ENCODE assay signal across 19 mouse cellular contexts in the genomic region with DNA sequence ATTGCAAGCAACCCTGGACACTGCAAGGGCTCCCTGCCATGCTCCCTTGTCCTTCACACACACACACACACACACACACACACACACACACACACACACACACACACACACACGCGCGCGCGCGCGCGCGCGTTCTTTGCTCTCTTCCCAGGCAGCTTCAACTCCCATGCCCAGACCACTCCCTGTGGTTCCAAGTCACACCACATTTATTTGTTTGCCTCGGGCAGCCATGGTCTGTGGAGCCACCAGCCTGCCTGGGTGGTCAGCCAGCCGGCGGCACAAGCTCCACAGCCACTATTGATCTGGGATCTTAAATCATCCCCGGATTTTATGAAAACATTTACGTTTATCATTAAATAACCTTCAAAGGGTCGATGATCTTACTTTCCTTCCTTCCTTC.
"Had no signal": no experiment of that assay in that cellular context is flagged by ENCODE, and none has a peak within 500 bp of the region (broad histone marks: within the 10 kb centered on the region; RNA-seq: fewer than 3 reads in every experiment).

No protein-coding gene starts in this region.

- H3K4me3 ChIP-seq: layer of hippocampus, adult 2 months; left cerebral cortex, adult 2 months; liver, embryonic 13.5 days; lung, embryonic 15.5 days; midbrain, embryonic 12.5 days; neural tube, embryonic 13.5 days; stomach, embryonic 15.5 days had no signal

- ATAC-seq: intestine, postnatal 0 days had no signal

- H3K27me3 ChIP-seq: neural tube, embryonic 13.5 days; stomach, embryonic 15.5 days had no signal

- DNase-seq: kidney, adult 2 months; kidney, postnatal 25 days; layer of hippocampus, postnatal 36 days; left cerebral cortex, postnatal 4 days; liver, embryonic 13.5 days; lung, postnatal 10 days; lung, postnatal 36 days; retina, postnatal 1 day; right cerebral cortex, postnatal 25 days; spleen, adult 18-20 months; thymus, postnatal 25 days had no signal

- H3K9me3 ChIP-seq: liver, embryonic 13.5 days; lung, embryonic 15.5 days; midbrain, embryonic 12.5 days; neural tube, embryonic 13.5 days; stomach, embryonic 15.5 days had no signal

- H3K9ac ChIP-seq: liver, embryonic 13.5 days; lung, embryonic 15.5 days; midbrain, embryonic 12.5 days; neural tube, embryonic 13.5 days; stomach, embryonic 15.5 days had no signal

- H3K27ac ChIP-seq: kidney, postnatal 0 days; layer of hippocampus, adult 2 months; left cerebral cortex, adult 2 months; liver, embryonic 13.5 days; lung, embryonic 15.5 days; midbrain, embryonic 12.5 days; neural tube, embryonic 13.5 days; stomach, embryonic 15.5 days had no signal

- H3K4me1 ChIP-seq: liver, embryonic 13.5 days had no signal

- H3K36me3 ChIP-seq: liver, embryonic 13.5 days; lung, embryonic 15.5 days; midbrain, embryonic 12.5 days; neural tube, embryonic 13.5 days; stomach, embryonic 15.5 days had no signal

- H3K4me2 ChIP-seq: liver, embryonic 13.5 days; lung, embryonic 15.5 days; midbrain, embryonic 12.5 days; neural tube, embryonic 13.5 days; stomach, embryonic 15.5 days had no signal
